10 mouse cellular contexts compared by ENCODE assay signal in genomic region chr5:30476534-30476933, GRCm38 (mm10). TPM values are rescaled to one million over a fixed set of nuclear protein-coding genes. Genes with fewer than 3 reads are reported as not detected.
DNase-seq lines count a peak whose midpoint lies in the region; TF ChIP-seq lines count a peak whose summit lies in the region.
"Had no signal": no experiment of that assay in that cellular context is flagged by ENCODE, and none has a peak within 500 bp of the region (broad histone marks: within the 10 kb centered on the region; RNA-seq: fewer than 3 reads in every experiment).

No protein-coding gene starts in this region.

- WGBS in lung, adult 2 months = 37% methylated on average over 10 of the region's 10 CpGs

- DNase-seq in adrenal gland, postnatal 14 days = peak; percentile 42
- DNase-seq in adrenal gland, postnatal 25 days = no peak
- DNase-seq in lung, adult 2 months = no peak
- no peak for DNase-seq in lung, postnatal 10 days
- DNase-seq in brain, adult 2 months (ENCODE audit: low read depth, low spot score) = peak; percentile 69
- DNase-seq in forelimb bud, embryonic 11.5 days (ENCODE audit: low read depth, low spot score) = peak; percentile 46
- DNase-seq in retina, postnatal 7 days (ENCODE audit: low read depth, low spot score) = peak; percentile 34
- no peak for DNase-seq in spleen, postnatal 36 days (ENCODE audit: low spot score in 2 of 2)

- TF ChIP-seq POLR2A in lung, adult 2 months (IDR thresholded peaks at IDR 0.05; ENCODE audit: borderline replicate concordance, extremely low read depth, low read depth, low read length) = no peak

- H3K4me1 ChIP-seq in lung, adult 2 months (ENCODE audit: control insufficient read depth, insufficient read depth, low read length) = no peaks in the 10 kb centered on the region
- H3K4me1 ChIP-seq: neural tube, embryonic 12.5 days had no signal

- no peak overlapping the region for H3K4me3 ChIP-seq in lung, adult 2 months (replicated peaks; ENCODE audit: extremely low read depth, low read depth, low read length)
- H3K4me3 ChIP-seq: neural tube, embryonic 12.5 days had no signal

- peak; percentile 87 for TF ChIP-seq CTCF in lung, adult 2 months (IDR thresholded peaks at IDR 0.05; ENCODE audit: insufficient read depth, low read length)

RNA-seq across cellular contexts. Expression of gene 1700001C02Rik, which starts 10.7 kb away (rescaled TPM):
- not detected in 2 replicates for total RNA-seq in adrenal gland, postnatal 14 days (2021)
- not detected in 2 replicates for total RNA-seq in adrenal gland, postnatal 25 days (2021)
- 24.4 and 25.3 TPM in 2 replicates for polyA plus RNA-seq in lung, adult 2 months (2012; rRNA removed)
- total RNA-seq: heart, postnatal 14 days had no signal
- polyA plus RNA-seq: neural tube, embryonic 12.5 days had no signal

RNA-seq across cellular contexts. Expression of gene Otof, which starts 14.8 kb away (rescaled TPM):
- 0.07 and 0.08 TPM in 2 replicates for total RNA-seq in adrenal gland, postnatal 14 days (2021)
- total RNA-seq in adrenal gland, postnatal 25 days (2021) = 0.09 TPM in 1 of 2 replicates, not detected in the other
- 0.26 TPM in 2 replicates for polyA plus RNA-seq in lung, adult 2 months (2012; rRNA removed)
- total RNA-seq: heart, postnatal 14 days had no signal

Comparison
In these comparisons a context has a peak if more than half of its experiments do, and no peak if none do; other contexts are left out.
1. DNase-seq: peak in adrenal gland, postnatal 14 days (single experiment), brain, adult 2 months (single experiment), forelimb bud, embryonic 11.5 days (single experiment) and retina, postnatal 7 days (single experiment); none in adrenal gland, postnatal 25 days (single experiment), lung, adult 2 months (single experiment), lung, postnatal 10 days (single experiment) and spleen, postnatal 36 days (0 of 2).